Mouse (Mus musculus) CD8-positive naive resting alpha-beta T cell, adult 57 days (primary cell): Measurements from ENCODE around the gene Zdhhc25. TPM values are rescaled to one million over a fixed set of nuclear protein-coding genes. Genes with fewer than 3 reads are reported as not detected.

Source experiments
- total RNA-seq: library from RNA; stranded (reverse); gene quantifications from one replicate; pipeline ENCODE4 v1.2.4, GENCODE M21; 2023

Gene Zdhhc25
- total RNA-seq, result not detected

DNA sequence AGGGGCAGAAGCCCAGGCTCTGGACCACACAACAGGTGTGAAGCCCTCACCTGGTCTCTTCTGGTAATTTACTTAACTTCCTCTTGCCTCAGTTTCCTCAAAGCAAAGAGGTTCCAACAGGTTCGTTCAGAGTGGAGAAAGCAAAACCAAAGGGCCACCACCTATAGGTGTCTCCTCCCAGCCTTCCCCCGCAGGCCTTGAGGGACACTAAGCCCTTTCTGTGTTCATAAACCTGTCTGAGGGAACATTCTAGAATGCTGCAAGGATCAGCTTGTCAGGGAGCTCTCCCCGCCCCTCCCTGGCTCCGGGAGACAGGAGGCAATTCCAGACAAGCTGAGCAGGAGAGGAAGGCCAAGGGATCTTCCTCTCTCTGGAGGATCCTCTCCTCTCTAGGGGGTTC lies at the start of gene Zdhhc25:
TSS of gene Zdhhc25 (plus strand) at position 301 of the 400 bp plus-strand sequence.

Other genes with a start within 250 kb of the Zdhhc25 start
- 134 TPM for gene Brd1, start 133.9 kb downstream of the Zdhhc25 start, total RNA-seq
- gene Zbed4, start 151.4 kb downstream of the Zdhhc25 start, total RNA-seq, result 19.6 TPM
- 17.0 TPM for gene Alg12, start 219.0 kb downstream of the Zdhhc25 start, total RNA-seq
- 23.9 TPM for gene Creld2, start 219.3 kb downstream of the Zdhhc25 start, total RNA-seq